Mouse (Mus musculus) hindbrain, embryonic 11.5 days (tissue): ENCODE results near the gene Lce3f. TPM values are rescaled to one million over a fixed set of nuclear protein-coding genes. Genes with fewer than 3 reads are reported as not detected.

ENCODE experiments used
- polyA plus RNA-seq: library from polyadenylated mRNA; unstranded; fragments of >200 nt; fragmentation: Nextera tagmentation; extraction: Ambion mirVana; gene quantifications from 2 replicates; pipeline ENCODE4 v1.2.1, GENCODE M21; 2014

Lce3f gene
- polyA plus RNA-seq, 1 experiment from 2014 or later = not detected

Other genes with a start within 250 kb of the Lce3f start
- gene Lce1g, start 239.9 kb upstream of the Lce3f start, polyA plus RNA-seq = not detected in 2 replicates
- not detected in 2 replicates for gene Lce1h, start 227.2 kb upstream of the Lce3f start, polyA plus RNA-seq
- not detected in 2 replicates for gene Lce1i, start 213.3 kb upstream of the Lce3f start, polyA plus RNA-seq
- gene Lce1j, start 201.7 kb upstream of the Lce3f start, polyA plus RNA-seq = not detected in 2 replicates
- not detected in 2 replicates for gene Lce1k, start 184.3 kb upstream of the Lce3f start, polyA plus RNA-seq
- not detected in 2 replicates for gene Kprp, start 165.0 kb upstream of the Lce3f start, polyA plus RNA-seq
- gene Lce1l, start 140.9 kb upstream of the Lce3f start, polyA plus RNA-seq = not detected in 2 replicates
- not detected in 2 replicates for gene 2310050C09Rik, start 122.0 kb upstream of the Lce3f start, polyA plus RNA-seq
- gene Lce3a, start 66.0 kb upstream of the Lce3f start, polyA plus RNA-seq = not detected in 2 replicates
- gene Lce3b, start 59.2 kb upstream of the Lce3f start, polyA plus RNA-seq = not detected in 2 replicates
- not detected in 2 replicates for gene Lce3c, start 47.7 kb upstream of the Lce3f start, polyA plus RNA-seq
- not detected in 2 replicates for gene Lce3d, start 34.8 kb upstream of the Lce3f start, polyA plus RNA-seq
- not detected in 2 replicates for gene Lce3e, start 25.2 kb upstream of the Lce3f start, polyA plus RNA-seq
- gene Crct1, start 23.5 kb downstream of the Lce3f start, polyA plus RNA-seq = 0.59 and 0.66 TPM in 2 replicates
- not detected in 2 replicates for gene Lce1m, start 26.8 kb downstream of the Lce3f start, polyA plus RNA-seq
- gene Gm4858, start 76.6 kb downstream of the Lce3f start, polyA plus RNA-seq = not detected in 2 replicates
- gene Crnn, start 152.6 kb downstream of the Lce3f start, polyA plus RNA-seq = not detected in 2 replicates
- gene Flg2, start 205.1 kb downstream of the Lce3f start, polyA plus RNA-seq = not detected in 2 replicates